Mouse (Mus musculus) olfactory bulb, adult 2 months (tissue): ENCODE measurements around the gene Ssbp1. TPM values are rescaled to one million over a fixed set of nuclear protein-coding genes. Genes with fewer than 3 reads are reported as not detected.

Experiments used
- H3K27ac ChIP-seq: fragments of 200-500 bp; 2 replicates; pipeline ENCODE4 v1.5.1; 2012; ENCODE audit warnings: low read depth, low read length; ENCODE audit not compliant: insufficient read depth
- H3K4me1 ChIP-seq: fragments of 200-500 bp; 2 replicates; pipeline ENCODE4 v1.6.1; 2012; ENCODE audit warnings: low read length; ENCODE audit not compliant: control insufficient read depth, insufficient read depth
- H3K4me3 ChIP-seq: fragments of 200-500 bp; 2 replicates; pipeline ENCODE4 v1.5.1; 2012; ENCODE audit warnings: mild to moderate bottlenecking, low read depth, low read length, moderate library complexity; ENCODE audit not compliant: insufficient read depth
- CTCF ChIP-seq: fragments of 200-500 bp; IDR thresholded peaks from 2 replicates; pipeline ENCODE4 v1.5.1; 2012; ENCODE audit warnings: low read depth, mild to moderate bottlenecking, low read length, moderate library complexity; ENCODE audit not compliant: insufficient read depth
- POLR2A ChIP-seq: fragments of 200-500 bp; IDR thresholded peaks from 2 replicates; pipeline ENCODE4 v1.6.1; 2012; ENCODE audit warnings: mild to moderate bottlenecking, low read depth, low read length, moderate library complexity; ENCODE audit not compliant: insufficient read depth
- WGBS: fragments of 180-500 bp; shearing (Covaris S2); methylation state at CpG from one replicate; pipeline ENCODE4 v1.1.7; 2018; 5-methylcytosine and 5-hydroxymethylcytosine counted together
- polyA plus RNA-seq: library from polyadenylated mRNA; stranded (reverse); fragments of >200 nt; gene quantifications from 2 replicates; pipeline ENCODE4 v1.2.4, GENCODE M21; 2012; ENCODE audit warnings: low replicate concordance; ENCODE audit not compliant: missing spikeins, insufficient read depth, insufficient read length

The Ssbp1 gene
- polyA plus RNA-seq, 1 experiment: not detected

DNA sequence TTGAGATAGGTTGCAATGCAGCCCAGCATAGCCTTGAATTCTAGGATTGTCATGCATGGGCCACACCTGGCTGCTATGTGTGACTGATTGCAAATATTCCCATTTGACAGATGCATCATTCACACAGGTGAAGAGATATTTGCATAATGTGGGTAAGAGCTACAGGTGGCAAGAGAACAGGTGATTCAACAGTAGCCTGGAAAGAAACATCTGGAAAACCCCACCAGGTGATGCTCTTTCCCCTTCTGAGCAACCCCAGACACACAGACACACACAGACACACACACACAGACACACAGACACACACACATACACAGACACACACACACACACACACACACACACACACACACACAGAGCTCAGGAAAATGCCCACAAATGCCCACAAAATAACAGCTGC lies 39.3 kb upstream of the Ssbp1 start:
- H3K4me1 ChIP-seq: peaks cover 5% of the 10 kb centered on the region

DNA sequence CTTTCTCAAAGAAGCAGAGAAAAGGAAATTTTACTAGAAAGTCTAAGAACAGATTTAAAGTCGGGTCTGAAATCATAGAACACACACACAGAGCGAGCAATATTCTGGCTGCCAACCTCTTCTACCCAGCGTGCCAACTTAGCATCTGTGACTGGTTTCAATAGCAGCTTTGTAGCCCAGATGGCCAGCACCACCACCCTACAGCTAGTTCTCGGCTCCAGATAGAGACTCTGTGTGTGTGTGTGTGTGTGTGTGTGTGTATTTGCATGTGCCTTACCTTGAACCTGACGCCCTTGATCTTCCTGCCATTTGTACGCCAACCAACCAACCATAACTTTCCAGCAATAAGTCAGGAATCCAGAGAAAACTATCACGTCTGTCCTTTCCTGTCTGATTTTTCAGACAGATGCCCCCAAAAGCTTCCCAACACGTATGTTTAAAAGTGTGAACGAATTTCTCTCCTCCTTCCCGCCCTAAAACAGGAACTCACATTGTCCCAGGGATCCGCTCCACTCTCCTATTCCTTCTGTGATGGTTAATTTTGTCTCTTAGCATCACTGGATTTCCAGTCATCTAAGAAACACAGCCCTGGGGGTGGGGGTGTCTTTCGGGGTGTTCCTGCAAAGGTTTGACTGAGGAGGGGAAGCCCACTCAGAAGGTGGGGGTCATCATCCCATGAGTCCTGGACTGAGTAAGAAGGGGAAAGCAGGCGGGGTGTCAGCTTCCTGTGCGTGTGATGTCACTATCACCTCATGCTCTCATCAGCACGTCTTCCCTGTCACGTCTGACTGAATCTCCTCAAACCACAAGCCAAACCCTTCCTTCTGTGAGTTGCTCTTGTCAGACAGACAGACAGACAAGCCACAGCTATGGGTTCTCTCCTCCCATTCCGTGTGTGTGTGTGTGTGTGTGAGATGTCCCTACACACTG lies 38.5 kb upstream of the Ssbp1 start:
- no peak overlapping the region for H3K4me3 ChIP-seq
- 78% methylated on average over 17 of the region's 17 CpGs for WGBS
- H3K27ac ChIP-seq: no peak overlapping the region
- no peak for TF ChIP-seq POLR2A
- TF ChIP-seq CTCF: no peak
- H3K4me1 ChIP-seq: peaks cover 2% of the 10 kb centered on the region; the same call in 1 of the 2 replicates

More for the DNA sequence above, 39.3 kb upstream of the Ssbp1 start:
- Histone ChIP-seq H3K27ac (no peak overlapping the region), H3K4me3 (no peak overlapping the region)
- TF ChIP-seq POLR2A (no peak), CTCF (no peak)

DNA sequence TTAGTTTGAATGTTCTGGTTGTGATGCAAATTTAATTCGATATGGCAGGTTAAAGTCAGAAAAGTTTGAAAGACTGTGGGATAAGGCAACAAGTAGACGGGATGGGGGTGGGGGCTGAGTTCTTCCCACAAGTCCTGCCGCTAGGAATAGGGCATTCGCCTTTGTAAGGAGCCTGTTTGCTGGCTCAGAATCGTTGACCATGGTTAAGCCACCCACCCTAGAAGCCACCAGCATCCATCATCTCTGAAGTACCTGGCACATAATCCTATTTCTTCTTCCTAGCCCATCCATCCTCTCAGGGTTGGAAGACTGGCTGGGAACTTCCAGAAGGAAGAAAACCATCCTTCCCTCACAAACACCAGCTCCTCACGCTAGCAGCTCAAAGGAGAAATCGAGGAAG lies 36.5 kb upstream of the Ssbp1 start:
- Histone ChIP-seq H3K27ac (0 out of 2 replicates have a peak overlapping the region, but pooled peaks have one; percentile 7), H3K4me3 (peak overlapping the region; percentile 70), H3K4me1 (peaks cover 2% of the 10 kb centered on the region; the same call in 1 of the 2 replicates)
- TF ChIP-seq CTCF (no peak), POLR2A (no peak)
- 12% methylated on average over 7 of the region's 7 CpGs for WGBS

DNA sequence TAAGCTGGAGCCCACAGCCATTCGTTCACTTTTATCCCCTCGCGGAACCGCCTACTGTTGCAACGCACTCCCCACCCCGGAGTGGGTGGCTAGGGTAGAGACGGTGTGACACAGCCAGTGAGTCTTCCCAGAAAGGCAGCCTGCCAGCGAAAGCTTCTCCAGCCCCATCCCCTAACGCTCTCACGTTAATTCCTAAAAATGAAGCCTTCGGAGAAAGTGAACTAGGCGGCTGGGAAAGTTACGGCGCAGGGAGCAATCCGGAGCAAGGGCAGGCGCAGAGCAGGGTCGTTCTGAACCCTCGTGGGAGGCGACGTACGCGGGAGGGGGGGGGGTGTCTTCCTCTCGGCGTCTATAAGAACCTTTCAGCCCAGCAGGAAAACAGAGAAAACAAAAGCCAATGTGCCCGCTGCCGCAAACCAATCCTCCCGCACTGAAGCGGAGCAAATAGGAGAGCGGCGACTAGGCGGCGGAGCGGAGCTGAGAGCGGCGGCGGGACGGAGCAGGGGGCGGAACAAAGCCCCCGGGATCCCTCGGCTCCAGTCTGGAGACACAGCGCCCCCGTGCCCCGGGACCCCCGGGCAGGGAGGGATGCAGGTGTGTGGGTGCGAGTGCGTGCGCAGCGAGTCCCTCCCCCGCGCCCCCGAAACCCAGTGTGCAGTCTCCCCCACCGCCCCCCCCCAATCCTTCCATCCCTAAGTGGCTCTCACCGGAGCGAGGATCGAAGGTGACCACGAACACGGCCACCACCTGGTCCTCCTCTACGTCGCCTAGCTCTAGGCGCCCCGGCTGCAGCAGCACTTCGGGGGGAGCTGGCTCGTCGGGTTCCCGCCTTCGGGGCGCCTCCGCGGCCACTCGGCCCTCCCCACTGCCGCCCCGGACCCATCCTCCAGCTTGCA lies 35.8 kb upstream of the Ssbp1 start:
- Histone ChIP-seq H3K4me3 (peak overlapping the region; percentile 70), H3K27ac (peak overlapping the region; percentile 63), H3K4me1 (peaks cover 2% of the 10 kb centered on the region; the same call in 1 of the 2 replicates)
- 1% methylated on average over 68 of the region's 72 CpGs for WGBS
- TF ChIP-seq POLR2A (peak; percentile 46; the same call in 1 of the 2 replicates), CTCF (no peak)

DNA sequence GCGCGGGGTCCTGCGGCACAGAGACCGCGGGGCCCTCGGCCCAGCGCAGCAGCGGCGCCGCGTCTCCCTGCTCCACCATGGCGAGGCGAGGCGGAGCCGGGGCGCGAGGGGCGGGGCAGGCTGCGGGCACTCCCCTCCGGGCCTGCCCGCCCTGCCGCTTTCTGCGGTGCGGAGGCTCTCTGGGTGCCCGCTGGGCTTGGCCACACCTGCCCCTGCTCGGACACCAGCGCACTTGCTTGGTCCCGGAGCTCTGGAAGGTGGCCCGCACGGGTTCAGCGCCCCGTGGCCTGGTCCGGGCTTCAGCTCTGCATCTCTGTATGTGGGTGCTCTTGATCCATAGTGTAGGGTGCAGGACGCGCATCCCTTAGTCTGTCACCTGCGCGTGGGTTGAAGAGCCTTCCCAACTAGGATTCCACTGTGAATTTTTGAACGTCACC lies 35.1 kb upstream of the Ssbp1 start, which contains the start of gene E330009J07Rik:
Gene E330009J07Rik (minus strand): TSS at position 89 of the 437 bp plus-strand sequence.
- TF ChIP-seq CTCF (no peak), POLR2A (peak; percentile 64; the same call in 1 of the 2 replicates)
- peak within 1 kb of the TSS; percentile 63 for H3K27ac ChIP-seq
- H3K4me1 ChIP-seq: peaks cover 2% of the 10 kb centered on the region; the same call in 1 of the 2 replicates
- WGBS: under 1% methylated on average over 38 of the region's 38 CpGs
- peak within 1 kb of the TSS; percentile 70 for H3K4me3 ChIP-seq

DNA sequence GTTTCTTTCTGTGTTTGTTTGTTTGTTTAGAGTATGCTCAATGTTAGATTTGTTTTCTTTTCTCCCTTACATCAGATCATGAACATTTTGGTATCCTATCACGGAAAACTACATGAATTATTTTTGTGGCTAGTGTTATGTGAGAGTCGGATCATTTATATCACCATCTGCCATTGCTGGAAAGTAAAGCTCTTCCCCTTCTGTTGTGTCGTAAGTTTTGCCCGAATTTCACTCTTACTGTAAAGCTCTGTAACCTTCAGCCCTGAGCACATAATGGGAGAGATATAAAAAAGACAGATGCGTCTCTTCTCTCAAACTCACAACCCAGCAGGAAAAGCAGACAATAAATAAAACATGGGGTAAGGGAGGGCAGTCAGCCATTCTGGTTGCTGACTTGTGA lies 32.2 kb upstream of the Ssbp1 start, which contains the start of gene Wee2:
Gene Wee2 (plus strand): TSS at position 153 of the 400 bp plus-strand sequence.
- 83% methylated on average over 5 of the region's 5 CpGs for WGBS

DNA sequence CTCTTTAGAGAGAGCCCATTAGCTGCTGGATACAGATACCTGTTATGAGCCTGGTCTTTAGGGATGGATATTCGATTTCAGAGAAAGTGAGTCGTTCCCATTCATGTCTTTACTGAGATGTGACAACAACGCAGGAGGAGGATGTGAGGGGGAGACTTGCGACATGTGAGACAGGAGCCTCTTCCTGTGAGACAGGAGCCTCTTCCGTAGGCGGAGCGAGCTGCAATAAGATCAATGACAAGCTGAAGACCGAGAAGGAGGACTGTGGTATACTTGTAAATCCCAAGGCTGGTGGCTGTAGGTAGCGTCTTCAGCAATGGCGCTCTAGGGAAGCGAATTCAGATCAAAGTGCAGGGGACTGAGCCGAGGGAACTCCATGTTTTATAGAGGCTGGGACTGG lies 31.4 kb upstream of the Ssbp1 start:
- TF ChIP-seq CTCF: no peak
- TF ChIP-seq POLR2A: no peak
- H3K4me1 ChIP-seq: no peaks in the 10 kb centered on the region; the same call in 1 of the 2 replicates
- H3K27ac ChIP-seq: no peak overlapping the region
- 57% methylated on average over 12 of the region's 12 CpGs for WGBS
- no peak overlapping the region for H3K4me3 ChIP-seq

More for the DNA sequence above, 32.2 kb upstream of the Ssbp1 start, which contains the start of gene Wee2:
- Histone ChIP-seq H3K4me3 (no peak within 1 kb of the TSS), H3K27ac (no peak within 1 kb of the TSS), H3K4me1 (no peaks in the 10 kb centered on the region; the same call in 1 of the 2 replicates)
- no peak for TF ChIP-seq CTCF
- TF ChIP-seq POLR2A: no peak

DNA sequence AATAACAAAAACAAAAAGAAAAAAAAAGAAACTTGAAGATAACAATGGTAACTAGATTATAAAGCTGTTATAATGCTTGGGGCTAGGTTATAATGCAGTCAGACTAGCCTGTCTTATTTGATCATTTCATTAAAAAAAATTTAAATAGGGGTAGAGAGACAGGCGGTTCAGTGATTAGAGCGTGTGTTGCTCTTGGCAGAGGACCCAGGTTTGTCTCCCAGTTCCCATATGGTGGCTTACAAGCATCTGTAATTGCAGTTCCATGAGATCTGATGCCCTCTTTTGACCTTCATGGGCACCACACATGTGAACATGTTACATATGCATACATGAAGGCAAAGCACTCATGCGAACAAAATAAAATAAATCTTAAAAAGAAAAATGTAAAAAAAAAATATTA lies 29.9 kb upstream of the Ssbp1 start:
- no peak overlapping the region for H3K4me3 ChIP-seq
- TF ChIP-seq POLR2A (no peak), CTCF (no peak)
- H3K27ac ChIP-seq: no peak overlapping the region
- no peaks in the 10 kb centered on the region; the same call in 1 of the 2 replicates for H3K4me1 ChIP-seq
- 57% methylated on average over 3 of the region's 3 CpGs for WGBS
